Mouse (Mus musculus) spleen, adult 2 months (tissue): ENCODE data around the gene Efcab11. TPM values are rescaled to one million over a fixed set of nuclear protein-coding genes. Genes with fewer than 3 reads are reported as not detected.
"Not testable (repeated sequence)": the region's sequence is repeated elsewhere in the genome, so short reads cannot be mapped to it uniquely, and the experiment has no call there.

ENCODE experiments used
- DNase-seq, 2 experiments: peaks; one replicate each; pipeline versions ENCODE4 v3.0.0 to v3.0.0-alpha.2; 2012 to 2021; ENCODE audit warnings: low spot score in 2 of 2, low read depth in 1 of 2
- H3K27ac ChIP-seq: fragments of 200-500 bp; 2 replicates; pipeline ENCODE4 v1.5.1; 2012; ENCODE audit warnings: low read length, inconsistent platforms; ENCODE audit not compliant: insufficient read depth
- H3K27me3 ChIP-seq: fragments of 200-500 bp; 2 replicates; pipeline ENCODE4 v1.6.1; 2012; ENCODE audit warnings: mild to moderate bottlenecking, moderate library complexity, low read length, inconsistent platforms; ENCODE audit not compliant: control insufficient read depth, insufficient read depth
- H3K36me3 ChIP-seq: fragments of 200-500 bp; 2 replicates; pipeline ENCODE4 v1.6.1; 2012; ENCODE audit warnings: mild to moderate bottlenecking, low read length, inconsistent platforms; ENCODE audit not compliant: control insufficient read depth, insufficient read depth
- H3K4me1 ChIP-seq: fragments of 200-500 bp; 2 replicates; pipeline ENCODE4 v1.6.1; 2011; ENCODE audit warnings: inconsistent platforms; ENCODE audit not compliant: control insufficient read depth, insufficient read depth, insufficient read length
- H3K4me3 ChIP-seq: fragments of 200-500 bp; 2 replicates; pipeline ENCODE4 v1.5.1; 2011; ENCODE audit warnings: mild to moderate bottlenecking, inconsistent platforms; ENCODE audit not compliant: insufficient read depth, insufficient read length; ENCODE audit errors: extremely low read depth
- CTCF ChIP-seq: fragments of 200-500 bp; IDR thresholded peaks from 2 replicates; pipeline ENCODE4 v1.5.1; 2011; ENCODE audit warnings: mild to moderate bottlenecking, inconsistent platforms; ENCODE audit not compliant: insufficient read depth, insufficient read length, insufficient replicate concordance; ENCODE audit errors: extremely low read depth
- POLR2A ChIP-seq: fragments of 200-500 bp; IDR thresholded peaks from 2 replicates; pipeline ENCODE4 v1.6.1; 2011; ENCODE audit warnings: low read depth, low read length, inconsistent platforms
- WGBS: fragments of 180-500 bp; shearing (Covaris S2); methylation state at CpG from one replicate; pipeline ENCODE4 v1.1.7; 2018; 5-methylcytosine and 5-hydroxymethylcytosine counted together
- polyA plus RNA-seq: library from polyadenylated mRNA; depleted of rRNA; stranded (reverse); fragments of >200 nt; gene quantifications from 2 replicates; pipeline ENCODE4 v1.2.3, GENCODE M21; 2012

Gene Efcab11
- polyA plus RNA-seq, 1 experiment, result 0.34 TPM

- no peak overlapping the region for H3K4me3 ChIP-seq
- no peak for DNase-seq
- 91% methylated on average over 8 of the region's 8 CpGs for WGBS
Measured at GRCm38 (mm10) chr12:99815244-99815643, 69.0 kb downstream of the Efcab11 start.

GRCm38 (mm10) chr12:99807891-99808290 is 76.3 kb downstream of the Efcab11 start:
- no peak overlapping the region for H3K27ac ChIP-seq

More at GRCm38 (mm10) chr12:99815244-99815643, 69.0 kb downstream of the Efcab11 start:
- Histone ChIP-seq H3K36me3 (no peaks in the 10 kb centered on the region), H3K27me3 (no peaks in the 10 kb centered on the region), H3K27ac (no peak overlapping the region), H3K4me1 (no peaks in the 10 kb centered on the region)
- TF ChIP-seq CTCF (no peak), POLR2A (no peak)

DNA sequence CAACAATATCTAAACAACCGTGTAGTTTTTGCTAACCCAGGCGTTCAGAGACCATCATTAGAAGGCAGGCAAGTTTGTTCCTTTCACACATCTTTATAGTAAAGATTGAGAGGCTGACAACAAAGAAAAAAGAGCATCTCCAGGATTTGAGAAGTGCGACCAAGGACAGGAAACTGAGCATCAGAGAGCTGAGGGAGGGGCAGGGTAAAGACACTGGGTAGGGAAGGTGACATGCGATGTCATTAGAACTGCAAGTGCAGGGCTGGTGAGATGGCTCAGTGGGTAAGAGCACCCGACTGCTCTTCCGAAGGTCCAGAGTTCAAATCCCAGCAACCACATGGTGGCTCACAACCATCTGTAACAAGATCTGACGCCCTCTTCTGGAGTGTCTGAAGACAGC is 77.5 kb downstream of the Efcab11 start:
- H3K27ac ChIP-seq, H3K36me3 ChIP-seq, DNase-seq, H3K27me3 ChIP-seq, H3K4me1 ChIP-seq, H3K4me3 ChIP-seq: not testable (repeated sequence)
- WGBS, result 72% methylated on average over 7 of the region's 7 CpGs

More at GRCm38 (mm10) chr12:99807891-99808290, 76.3 kb downstream of the Efcab11 start:
- H3K4me1 ChIP-seq, result no peaks in the 10 kb centered on the region
- no peak overlapping the region for H3K4me3 ChIP-seq
- 88% methylated on average over 5 of the region's 5 CpGs for WGBS
- no peaks in the 10 kb centered on the region for H3K27me3 ChIP-seq
- H3K36me3 ChIP-seq, result no peaks in the 10 kb centered on the region
- TF ChIP-seq POLR2A, result no peak
- TF ChIP-seq CTCF, result no peak
- no peak for DNase-seq

DNA sequence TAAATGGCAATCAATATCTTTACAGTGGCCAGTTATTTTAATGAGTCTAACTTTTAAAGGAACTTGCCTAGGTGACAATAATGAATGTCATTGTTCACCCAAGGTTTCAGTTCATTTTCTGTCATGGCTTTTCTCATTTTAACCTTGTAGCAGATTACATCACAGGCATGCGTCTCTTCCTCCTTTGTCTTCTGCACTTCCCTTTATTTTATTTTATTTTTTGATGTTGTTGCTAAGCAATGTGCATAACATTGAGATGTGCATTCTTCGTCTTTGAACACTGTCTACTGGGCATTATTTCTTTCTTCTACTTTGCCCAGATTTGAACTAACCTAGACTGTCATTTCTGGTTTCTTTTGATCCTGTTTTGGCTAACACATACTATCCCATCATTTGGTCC is 88.3 kb downstream of the Efcab11 start:
- H3K27me3 ChIP-seq, result no peaks in the 10 kb centered on the region
- no peak overlapping the region for H3K27ac ChIP-seq
- peak in 1 of 2 experiments; percentile 79 for DNase-seq
- no peak for TF ChIP-seq CTCF
- no peak for TF ChIP-seq POLR2A
- no peaks in the 10 kb centered on the region for H3K36me3 ChIP-seq
- H3K4me3 ChIP-seq, result no peak overlapping the region
- WGBS, result 8% methylated on average over 2 of the region's 2 CpGs
- H3K4me1 ChIP-seq, result peaks cover 5% of the 10 kb centered on the region; the same call in 1 of the 2 replicates

- H3K4me3 ChIP-seq, result no peak overlapping the region
- H3K27me3 ChIP-seq, result no peaks in the 10 kb centered on the region
- 67% methylated on average over 7 of the region's 7 CpGs for WGBS
- peaks cover 7% of the 10 kb centered on the region for H3K4me1 ChIP-seq
- DNase-seq, result peak in 1 of 2 experiments; percentile 11
- no peak for TF ChIP-seq CTCF
- TF ChIP-seq POLR2A, result no peak
- H3K36me3 ChIP-seq, result no peaks in the 10 kb centered on the region
- H3K27ac ChIP-seq, result peak overlapping the region; percentile 7; the same call in 1 of the 2 replicates
Measured at GRCm38 (mm10) chr12:99794792-99795620, 89.2 kb downstream of the Efcab11 start.

GRCm38 (mm10) chr12:99794158-99794515 is 90.1 kb downstream of the Efcab11 start:
- no peak for DNase-seq
- H3K4me3 ChIP-seq, result no peak overlapping the region
- peaks cover 10% of the 10 kb centered on the region for H3K4me1 ChIP-seq
- no peak overlapping the region for H3K27ac ChIP-seq
- TF ChIP-seq POLR2A (no peak), CTCF (no peak)
- no peaks in the 10 kb centered on the region for H3K27me3 ChIP-seq
- WGBS, result 94% methylated on average over 4 of the region's 4 CpGs
- H3K36me3 ChIP-seq, result no peaks in the 10 kb centered on the region

DNA sequence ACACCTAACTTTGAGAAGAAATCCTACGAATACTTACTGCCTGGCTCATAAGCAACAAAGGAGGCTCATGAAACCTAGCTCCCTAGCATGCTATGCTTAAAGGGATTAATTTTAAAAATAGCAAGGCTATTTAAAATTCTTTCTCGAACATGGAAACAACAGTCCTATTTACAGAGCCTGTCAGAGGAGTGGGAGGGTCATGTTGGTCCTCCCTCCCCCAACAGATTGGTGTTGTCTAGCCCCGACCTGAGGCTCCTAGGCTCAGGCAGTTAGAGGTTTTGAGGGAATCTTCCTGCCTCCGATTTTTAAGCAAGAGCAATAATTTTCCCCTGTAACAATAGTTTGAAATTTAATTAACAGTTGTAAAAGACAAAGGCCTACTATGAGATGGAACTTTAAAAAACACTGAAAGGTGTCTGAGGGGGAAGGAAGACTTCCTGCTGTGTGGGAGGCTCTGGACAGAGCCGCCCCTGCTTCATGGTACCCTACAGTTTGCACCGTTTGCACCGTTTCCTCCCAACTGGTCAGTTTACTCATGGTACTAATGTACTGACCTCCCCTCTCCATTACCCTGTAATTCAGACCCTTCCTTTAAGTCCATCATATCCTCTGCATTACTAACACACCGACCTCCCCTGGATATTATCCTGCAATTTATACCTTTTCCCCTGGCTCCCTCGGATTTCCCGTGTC is 90.6 kb downstream of the Efcab11 start:
- TF ChIP-seq POLR2A (no peak), CTCF (no peak)
- no peak for DNase-seq
- peaks cover 12% of the 10 kb centered on the region for H3K4me1 ChIP-seq
- no peak overlapping the region for H3K4me3 ChIP-seq
- whole genome bisulfite sequencing, result 72% methylated on average over 10 of the region's 10 CpGs
- no peaks in the 10 kb centered on the region for H3K27me3 ChIP-seq
- no peak overlapping the region for H3K27ac ChIP-seq
- H3K36me3 ChIP-seq, result no peaks in the 10 kb centered on the region
